Mouse (Mus musculus): ENCODE results near the gene Podn. TPM values are rescaled to one million over a fixed set of nuclear protein-coding genes. Genes with fewer than 3 reads are reported as not detected.

The Podn gene
- total and polyA plus RNA-seq, 2 experiments from 2014 or later = 1.2 to 4.0 TPM

GRCm38 (mm10) chr4:108062524-108062923 is 33.7 kb downstream of the Podn start:
- ATAC-seq = no peak
- no peak for DNase-seq (ENCODE audit: low spot score)
- no peak overlapping the region for H3K4me2 ChIP-seq (ENCODE audit: low read depth, low read length)
- TF ChIP-seq CTCF (IDR thresholded peaks at IDR 0.05; ENCODE audit: low read depth) = no peak
- no peaks in the 10 kb centered on the region for H3K27me3 ChIP-seq (ENCODE audit: insufficient read depth, low read length)
- 94% methylated on average over 5 of the region's 5 CpGs for WGBS
- no peak overlapping the region for H3K27ac ChIP-seq
- H3K4me1 ChIP-seq (ENCODE audit: insufficient read depth, low read length) = no peaks in the 10 kb centered on the region
- no peak overlapping the region for H3K4me3 ChIP-seq (ENCODE audit: low read length)
- peaks cover 6% of the 10 kb centered on the region; the same call in 1 of the 2 replicates for H3K36me3 ChIP-seq (ENCODE audit: insufficient read depth, low read length)
- H3K9ac ChIP-seq (replicated peaks; ENCODE audit: low read length) = no peak overlapping the region
- no peaks in the 10 kb centered on the region for H3K9me3 ChIP-seq (ENCODE audit: low read length)

GRCm38 (mm10) chr4:108060774-108061173 is 35.5 kb downstream of the Podn start:
- 66% methylated on average over 4 of the region's 4 CpGs for WGBS

GRCm38 (mm10) chr4:108059601-108060379 is 36.5 kb downstream of the Podn start:
- Histone ChIP-seq H3K27me3 (ENCODE audit: insufficient read depth, low read length) (no peaks in the 10 kb centered on the region), H3K4me2 (ENCODE audit: low read depth, low read length) (peak overlapping the region; percentile 3; the same call in 1 of the 2 replicates), H3K4me3 (ENCODE audit: low read length) (no peak overlapping the region), H3K9ac (replicated peaks; ENCODE audit: low read length) (no peak overlapping the region), H3K36me3 (ENCODE audit: insufficient read depth, low read length) (peaks cover 9% of the 10 kb centered on the region), H3K4me1 (ENCODE audit: insufficient read depth, low read length) (no peaks in the 10 kb centered on the region), H3K27ac (no peak overlapping the region), H3K9me3 (ENCODE audit: low read length) (no peaks in the 10 kb centered on the region)
- DNase-seq (ENCODE audit: low spot score) (no peak), ATAC-seq (no peak)
- WGBS = 41% methylated on average over 19 of the region's 19 CpGs
- no peak for TF ChIP-seq CTCF (IDR thresholded peaks at IDR 0.05; ENCODE audit: low read depth)

More at GRCm38 (mm10) chr4:108060774-108061173, 35.5 kb downstream of the Podn start:
- ATAC-seq (no peak), DNase-seq (ENCODE audit: low spot score) (no peak)
- no peaks in the 10 kb centered on the region for H3K27me3 ChIP-seq (ENCODE audit: insufficient read depth, low read length)
- H3K4me1 ChIP-seq (ENCODE audit: insufficient read depth, low read length) = no peaks in the 10 kb centered on the region
- H3K27ac ChIP-seq = no peak overlapping the region
- H3K9ac ChIP-seq (replicated peaks; ENCODE audit: low read length) = no peak overlapping the region
- H3K4me2 ChIP-seq (ENCODE audit: low read depth, low read length) = no peak overlapping the region
- peaks cover 3% of the 10 kb centered on the region; the same call in 1 of the 2 replicates for H3K36me3 ChIP-seq (ENCODE audit: insufficient read depth, low read length)
- no peak for TF ChIP-seq CTCF (IDR thresholded peaks at IDR 0.05; ENCODE audit: low read depth)
- no peaks in the 10 kb centered on the region for H3K9me3 ChIP-seq (ENCODE audit: low read length)
- no peak overlapping the region for H3K4me3 ChIP-seq (ENCODE audit: low read length)

GRCm38 (mm10) chr4:108058166-108058565 is 38.1 kb downstream of the Podn start:
- no peaks in the 10 kb centered on the region for H3K27me3 ChIP-seq (ENCODE audit: insufficient read depth, low read length)
- no peak overlapping the region for H3K4me3 ChIP-seq (ENCODE audit: low read length)
- TF ChIP-seq CTCF (IDR thresholded peaks at IDR 0.05; ENCODE audit: low read depth) = no peak
- ATAC-seq = no peak
- no peak for DNase-seq (ENCODE audit: low spot score)
- WGBS = 86% methylated on average over 10 of the region's 10 CpGs
- no peak overlapping the region for H3K4me2 ChIP-seq (ENCODE audit: low read depth, low read length)
- H3K27ac ChIP-seq = no peak overlapping the region
- H3K4me1 ChIP-seq (ENCODE audit: insufficient read depth, low read length) = no peaks in the 10 kb centered on the region
- H3K9me3 ChIP-seq (ENCODE audit: low read length) = no peaks in the 10 kb centered on the region
- peaks cover 19% of the 10 kb centered on the region for H3K36me3 ChIP-seq (ENCODE audit: insufficient read depth, low read length)
- no peak overlapping the region for H3K9ac ChIP-seq (replicated peaks; ENCODE audit: low read length)

- Histone ChIP-seq H3K27me3 (ENCODE audit: insufficient read depth, low read length) (no peaks in the 10 kb centered on the region), H3K4me2 (ENCODE audit: low read depth, low read length) (no peak overlapping the region), H3K36me3 (ENCODE audit: insufficient read depth, low read length) (peaks cover 21% of the 10 kb centered on the region), H3K27ac (no peak overlapping the region), H3K9ac (replicated peaks; ENCODE audit: low read length) (no peak overlapping the region), H3K4me3 (ENCODE audit: low read length) (no peak overlapping the region), H3K9me3 (ENCODE audit: low read length) (no peaks in the 10 kb centered on the region), H3K4me1 (ENCODE audit: insufficient read depth, low read length) (no peaks in the 10 kb centered on the region)
- no peak for ATAC-seq
- 97% methylated on average over 2 of the region's 2 CpGs for WGBS
- no peak for TF ChIP-seq CTCF (IDR thresholded peaks at IDR 0.05; ENCODE audit: low read depth)
- no peak for DNase-seq (ENCODE audit: low spot score)
Observed at GRCm38 (mm10) chr4:108057247-108057646, 39.0 kb downstream of the Podn start.

- peaks cover 21% of the 10 kb centered on the region for H3K36me3 ChIP-seq (ENCODE audit: insufficient read depth, low read length)
- H3K4me3 ChIP-seq (ENCODE audit: low read length) = no peak overlapping the region
- DNase-seq (ENCODE audit: low spot score) = no peak
- no peak overlapping the region for H3K4me2 ChIP-seq (ENCODE audit: low read depth, low read length)
- no peaks in the 10 kb centered on the region for H3K27me3 ChIP-seq (ENCODE audit: insufficient read depth, low read length)
- no peak overlapping the region for H3K9ac ChIP-seq (replicated peaks; ENCODE audit: low read length)
- no peak for ATAC-seq
- no peak for TF ChIP-seq CTCF (IDR thresholded peaks at IDR 0.05; ENCODE audit: low read depth)
- WGBS = 92% methylated on average over 10 of the region's 10 CpGs
- H3K9me3 ChIP-seq (ENCODE audit: low read length) = no peaks in the 10 kb centered on the region
- no peak overlapping the region for H3K27ac ChIP-seq
- H3K4me1 ChIP-seq (ENCODE audit: insufficient read depth, low read length) = 0 out of 2 replicates have a peak, but pooled peaks cover 4% of the 10 kb centered on the region
Observed at GRCm38 (mm10) chr4:108055873-108056272, 40.4 kb downstream of the Podn start.

GRCm38 (mm10) chr4:108052673-108053072 is 43.6 kb downstream of the Podn start:
- H3K4me2 ChIP-seq (ENCODE audit: low read depth, low read length) = no peak overlapping the region
- H3K36me3 ChIP-seq (ENCODE audit: insufficient read depth, low read length) = peaks cover 21% of the 10 kb centered on the region
- H3K4me1 ChIP-seq (ENCODE audit: insufficient read depth, low read length) = 0 out of 2 replicates have a peak, but pooled peaks cover 4% of the 10 kb centered on the region
- 90% methylated on average over 8 of the region's 8 CpGs for WGBS
- no peaks in the 10 kb centered on the region for H3K27me3 ChIP-seq (ENCODE audit: insufficient read depth, low read length)
- no peak overlapping the region for H3K9ac ChIP-seq (replicated peaks; ENCODE audit: low read length)
- no peak for TF ChIP-seq CTCF (IDR thresholded peaks at IDR 0.05; ENCODE audit: low read depth)
- H3K4me3 ChIP-seq (ENCODE audit: low read length) = no peak overlapping the region
- H3K27ac ChIP-seq = no peak overlapping the region
- DNase-seq (ENCODE audit: low spot score) (no peak), ATAC-seq (no peak)
- H3K9me3 ChIP-seq (ENCODE audit: low read length) = no peaks in the 10 kb centered on the region

All from hindbrain, postnatal 0 days (tissue).